Mouse (Mus musculus) right cerebral cortex, postnatal 36 days (tissue): ENCODE measurements around the gene Astn2.

Source experiments
- DNase-seq, 2 experiments: peaks; one replicate each; pipeline ENCODE4 v3.0.0; 2022; ENCODE audit warnings: low spot score in 2 of 2, mixed read lengths in 1 of 2

Gene Astn2

GRCm38 (mm10) chr4:65580254-65580653 is 824.2 kb downstream of the Astn2 start:
- no peak for DNase-seq

- DNase-seq = no peak
These were observed 838.9 kb downstream of the Astn2 start for GRCm38 (mm10) chr4:65565493-65565892.

- no peak for DNase-seq
These were observed 855.9 kb downstream of the Astn2 start for GRCm38 (mm10) chr4:65548561-65548960.

GRCm38 (mm10) chr4:65545582-65545981 is 858.8 kb downstream of the Astn2 start:
- DNase-seq = no peak

- DNase-seq = no peak
These were observed 872.2 kb downstream of the Astn2 start for GRCm38 (mm10) chr4:65532071-65532736.

- no peak for DNase-seq
These were observed 872.8 kb downstream of the Astn2 start for GRCm38 (mm10) chr4:65531621-65532020.

GRCm38 (mm10) chr4:65530901-65531300 is 873.5 kb downstream of the Astn2 start:
- no peak for DNase-seq

- no peak for DNase-seq
These were observed 896.3 kb downstream of the Astn2 start for GRCm38 (mm10) chr4:65508101-65508500.

- no peak for DNase-seq
These were observed 897.5 kb downstream of the Astn2 start for GRCm38 (mm10) chr4:65506870-65507269.

- DNase-seq = peak; percentile 49 to 50
These were observed 908.0 kb downstream of the Astn2 start for GRCm38 (mm10) chr4:65496463-65496834.

- DNase-seq = no peak
These were observed 908.5 kb downstream of the Astn2 start for GRCm38 (mm10) chr4:65495705-65496462.

GRCm38 (mm10) chr4:65491541-65491940 is 912.9 kb downstream of the Astn2 start:
- DNase-seq = no peak

- DNase-seq = no peak
These were observed 914.7 kb downstream of the Astn2 start for GRCm38 (mm10) chr4:65489711-65490110.

GRCm38 (mm10) chr4:65481632-65482031 is 922.8 kb downstream of the Astn2 start:
- no peak for DNase-seq

- peak; percentile 36 to 44 for DNase-seq
These were observed 927.3 kb downstream of the Astn2 start for GRCm38 (mm10) chr4:65477106-65477505.

GRCm38 (mm10) chr4:65475925-65476560 is 928.4 kb downstream of the Astn2 start:
- peak in 1 of 2 experiments; percentile 12 for DNase-seq

GRCm38 (mm10) chr4:65473141-65473540 is 931.3 kb downstream of the Astn2 start:
- DNase-seq = no peak

- DNase-seq = peak in 1 of 2 experiments; percentile 11
These were observed 955.2 kb downstream of the Astn2 start for GRCm38 (mm10) chr4:65449171-65449570.

GRCm38 (mm10) chr4:65441746-65442145 is 962.7 kb downstream of the Astn2 start:
- DNase-seq = no peak

- no peak for DNase-seq
These were observed 973.6 kb downstream of the Astn2 start for GRCm38 (mm10) chr4:65430804-65431203.

- no peak for DNase-seq
These were observed 976.9 kb downstream of the Astn2 start for GRCm38 (mm10) chr4:65427480-65427879.

GRCm38 (mm10) chr4:65426437-65426836 is 978.0 kb downstream of the Astn2 start:
- no peak for DNase-seq
